Mouse (Mus musculus): ENCODE data around the gene Srd5a3. TPM values are rescaled to one million over a fixed set of nuclear protein-coding genes. Genes with fewer than 3 reads are reported as not detected.

Srd5a3 gene
- polyA plus RNA-seq, 1 experiment = 17.7 TPM

DNA sequence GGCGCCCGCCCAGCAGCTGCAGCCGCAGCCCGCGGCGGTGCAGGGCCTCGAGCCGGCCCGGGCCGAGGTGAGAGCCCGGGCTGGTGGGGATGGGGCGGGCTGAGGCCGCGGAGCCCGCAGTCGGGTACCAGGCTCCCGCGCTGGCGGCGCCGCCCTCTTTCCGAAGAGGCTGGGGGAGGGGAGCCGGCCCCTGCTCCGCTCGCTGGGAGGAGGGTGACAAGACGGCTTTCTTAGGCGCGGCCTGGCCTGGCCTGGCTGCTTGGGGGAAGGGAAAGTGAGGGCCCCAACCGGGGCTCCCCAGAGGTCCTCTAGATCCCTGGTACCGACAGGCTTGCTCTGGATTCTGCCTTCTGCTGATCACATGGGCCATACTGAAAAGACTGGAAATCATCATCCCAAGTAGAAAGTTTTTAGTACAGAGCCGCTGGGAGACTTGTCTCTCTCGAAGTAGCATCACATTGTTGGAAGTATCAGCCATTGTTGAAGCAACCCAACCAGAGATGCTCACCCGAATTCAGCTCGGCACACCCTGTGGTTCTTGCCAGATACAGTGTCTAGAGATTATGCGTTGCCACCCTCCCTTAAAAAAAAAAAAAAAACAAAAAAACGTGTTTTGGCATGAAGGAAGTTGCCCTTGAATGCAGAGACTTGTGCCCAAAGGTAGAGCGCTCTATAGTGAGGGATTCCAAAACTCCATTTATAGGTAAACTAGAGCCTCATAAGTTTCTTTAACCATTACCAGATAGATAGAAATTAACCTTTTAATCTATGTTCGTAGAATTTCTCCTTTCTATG lies 44.4 kb downstream of the Srd5a3 start:
- H3K9me3 ChIP-seq (replicated peaks; ENCODE audit: control insufficient read depth, insufficient read depth, low read length, poor library complexity, severe bottlenecking) = no peaks in the 10 kb centered on the region
- H3K9ac ChIP-seq (ENCODE audit: low read depth, poor library complexity, severe bottlenecking) = peak overlapping the region; percentile 93
- no peak for TF ChIP-seq POLR2A (IDR thresholded peaks at IDR 0.05; ENCODE audit: insufficient read depth, low read length)
- TF ChIP-seq CTCF (IDR thresholded peaks at IDR 0.05; ENCODE audit: low read depth, low read length) = no peak
- no peak for TF ChIP-seq EP300 (IDR thresholded peaks at IDR 0.05; ENCODE audit: insufficient read depth, low read depth, low read length)
- H3K36me3 ChIP-seq (ENCODE audit: control insufficient read depth, insufficient read depth, low read length, poor library complexity, severe bottlenecking) = peaks cover 3% of the 10 kb centered on the region; the same call in 1 of the 2 replicates
- H3K27ac ChIP-seq (ENCODE audit: insufficient read depth, low read length) = no peak overlapping the region
- peak overlapping the region; percentile 80 for H3K4me3 ChIP-seq (ENCODE audit: low read depth, low read length)
- H3K27me3 ChIP-seq (ENCODE audit: control insufficient read depth, insufficient read depth, low read length, poor library complexity, severe bottlenecking) = no peaks in the 10 kb centered on the region
- H3K4me1 ChIP-seq (ENCODE audit: control insufficient read depth, insufficient read depth, low read length) = no peaks in the 10 kb centered on the region

GRCm38 (mm10) chr5:76187885-76188284 lies 47.8 kb downstream of the Srd5a3 start:
- H3K4me3 ChIP-seq (ENCODE audit: low read depth, low read length) = no peak overlapping the region
- H3K4me1 ChIP-seq (ENCODE audit: control insufficient read depth, insufficient read depth, low read length) = no peaks in the 10 kb centered on the region
- no peak overlapping the region for H3K9ac ChIP-seq (ENCODE audit: low read depth, poor library complexity, severe bottlenecking)
- H3K27me3 ChIP-seq (ENCODE audit: control insufficient read depth, insufficient read depth, low read length, poor library complexity, severe bottlenecking) = no peaks in the 10 kb centered on the region
- no peak overlapping the region for H3K27ac ChIP-seq (ENCODE audit: insufficient read depth, low read length)
- TF ChIP-seq POLR2A (IDR thresholded peaks at IDR 0.05; ENCODE audit: insufficient read depth, low read length) (no peak), EP300 (IDR thresholded peaks at IDR 0.05; ENCODE audit: insufficient read depth, low read depth, low read length) (no peak), CTCF (IDR thresholded peaks at IDR 0.05; ENCODE audit: low read depth, low read length) (no peak)
- H3K9me3 ChIP-seq (replicated peaks; ENCODE audit: control insufficient read depth, insufficient read depth, low read length, poor library complexity, severe bottlenecking) = no peaks in the 10 kb centered on the region
- peaks cover 12% of the 10 kb centered on the region for H3K36me3 ChIP-seq (ENCODE audit: control insufficient read depth, insufficient read depth, low read length, poor library complexity, severe bottlenecking)

GRCm38 (mm10) chr5:76190609-76191008 lies 50.5 kb downstream of the Srd5a3 start:
- Histone ChIP-seq H3K36me3 (ENCODE audit: control insufficient read depth, insufficient read depth, low read length, poor library complexity, severe bottlenecking) (peaks cover 17% of the 10 kb centered on the region), H3K27me3 (ENCODE audit: control insufficient read depth, insufficient read depth, low read length, poor library complexity, severe bottlenecking) (no peaks in the 10 kb centered on the region)
- TF ChIP-seq EP300 (IDR thresholded peaks at IDR 0.05; ENCODE audit: insufficient read depth, low read depth, low read length) (no peak), POLR2A (IDR thresholded peaks at IDR 0.05; ENCODE audit: insufficient read depth, low read length) (no peak), CTCF (IDR thresholded peaks at IDR 0.05; ENCODE audit: low read depth, low read length) (no peak)

GRCm38 (mm10) chr5:76193075-76193474 lies 53.0 kb downstream of the Srd5a3 start:
- H3K9ac ChIP-seq (ENCODE audit: low read depth, poor library complexity, severe bottlenecking) = no peak overlapping the region
- TF ChIP-seq CTCF (IDR thresholded peaks at IDR 0.05; ENCODE audit: low read depth, low read length) = no peak
- TF ChIP-seq EP300 (IDR thresholded peaks at IDR 0.05; ENCODE audit: insufficient read depth, low read depth, low read length) = no peak
- TF ChIP-seq POLR2A (IDR thresholded peaks at IDR 0.05; ENCODE audit: insufficient read depth, low read length) = no peak
- no peak overlapping the region for H3K4me3 ChIP-seq (ENCODE audit: low read depth, low read length)
- H3K36me3 ChIP-seq (ENCODE audit: control insufficient read depth, insufficient read depth, low read length, poor library complexity, severe bottlenecking) = peaks cover 14% of the 10 kb centered on the region
- no peaks in the 10 kb centered on the region for H3K9me3 ChIP-seq (replicated peaks; ENCODE audit: control insufficient read depth, insufficient read depth, low read length, poor library complexity, severe bottlenecking)
- H3K27me3 ChIP-seq (ENCODE audit: control insufficient read depth, insufficient read depth, low read length, poor library complexity, severe bottlenecking) = no peaks in the 10 kb centered on the region
- H3K4me1 ChIP-seq (ENCODE audit: control insufficient read depth, insufficient read depth, low read length) = peaks cover 4% of the 10 kb centered on the region
- H3K27ac ChIP-seq (ENCODE audit: insufficient read depth, low read length) = no peak overlapping the region

More at GRCm38 (mm10) chr5:76190609-76191008, 50.5 kb downstream of the Srd5a3 start:
- Histone ChIP-seq H3K4me3 (ENCODE audit: low read depth, low read length) (no peak overlapping the region), H3K9ac (ENCODE audit: low read depth, poor library complexity, severe bottlenecking) (no peak overlapping the region), H3K27ac (ENCODE audit: insufficient read depth, low read length) (no peak overlapping the region), H3K9me3 (replicated peaks; ENCODE audit: control insufficient read depth, insufficient read depth, low read length, poor library complexity, severe bottlenecking) (no peaks in the 10 kb centered on the region), H3K4me1 (ENCODE audit: control insufficient read depth, insufficient read depth, low read length) (peaks cover 4% of the 10 kb centered on the region)

DNA sequence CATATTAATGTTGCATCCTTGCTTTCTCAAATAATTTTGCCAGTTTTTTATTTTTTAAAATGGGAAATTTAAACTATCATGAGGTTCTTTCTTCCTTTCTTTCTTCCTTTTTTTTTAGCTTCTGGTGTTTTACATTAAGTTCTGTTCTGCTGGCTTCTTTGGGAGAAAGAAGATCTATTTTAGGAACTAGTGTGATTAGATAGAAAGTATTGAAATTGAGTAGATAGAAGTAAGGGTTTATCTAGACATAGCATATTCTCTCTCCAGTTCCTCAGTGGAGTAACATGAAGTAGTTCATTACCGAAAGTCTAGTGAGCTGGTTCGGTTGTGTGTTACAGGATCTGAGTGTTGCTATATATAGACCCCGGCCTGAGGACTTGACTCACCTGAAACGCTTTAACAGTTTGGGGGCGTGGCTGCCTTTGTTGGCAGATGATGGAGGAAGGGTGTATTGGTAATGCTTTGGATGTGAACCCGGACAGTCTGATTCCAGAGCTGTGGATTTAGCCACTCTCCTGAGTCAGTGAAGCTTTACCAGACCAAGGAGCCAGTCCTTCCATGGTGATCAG lies 54.4 kb downstream of the Srd5a3 start:
- Histone ChIP-seq H3K4me1 (ENCODE audit: control insufficient read depth, insufficient read depth, low read length) (peaks cover 4% of the 10 kb centered on the region), H3K27ac (ENCODE audit: insufficient read depth, low read length) (no peak overlapping the region), H3K9me3 (replicated peaks; ENCODE audit: control insufficient read depth, insufficient read depth, low read length, poor library complexity, severe bottlenecking) (no peaks in the 10 kb centered on the region), H3K9ac (ENCODE audit: low read depth, poor library complexity, severe bottlenecking) (no peak overlapping the region), H3K27me3 (ENCODE audit: control insufficient read depth, insufficient read depth, low read length, poor library complexity, severe bottlenecking) (no peaks in the 10 kb centered on the region), H3K36me3 (ENCODE audit: control insufficient read depth, insufficient read depth, low read length, poor library complexity, severe bottlenecking) (peaks cover 14% of the 10 kb centered on the region), H3K4me3 (ENCODE audit: low read depth, low read length) (no peak overlapping the region)
- no peak for TF ChIP-seq CTCF (IDR thresholded peaks at IDR 0.05; ENCODE audit: low read depth, low read length)
- no peak for TF ChIP-seq EP300 (IDR thresholded peaks at IDR 0.05; ENCODE audit: insufficient read depth, low read depth, low read length)
- no peak for TF ChIP-seq POLR2A (IDR thresholded peaks at IDR 0.05; ENCODE audit: insufficient read depth, low read length)

DNA sequence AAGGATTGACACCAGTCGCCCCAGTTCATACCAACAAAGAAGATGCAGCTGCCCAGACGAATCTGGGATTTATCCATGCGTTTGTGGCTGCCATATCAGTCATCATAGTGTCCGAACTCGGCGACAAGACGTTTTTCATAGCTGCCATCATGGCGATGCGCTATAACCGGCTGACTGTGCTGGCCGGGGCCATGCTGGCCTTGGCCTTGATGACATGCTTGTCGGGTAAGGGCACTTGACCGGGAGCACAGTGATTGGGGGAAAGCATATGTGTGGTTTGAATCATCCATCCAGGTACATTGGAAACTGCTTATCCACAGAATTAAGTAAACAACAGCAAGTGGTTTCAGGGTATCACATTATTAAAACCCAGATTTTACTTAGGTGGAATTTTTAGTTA lies 59.3 kb downstream of the Srd5a3 start:
- Histone ChIP-seq H3K27me3 (ENCODE audit: control insufficient read depth, insufficient read depth, low read length, poor library complexity, severe bottlenecking) (no peaks in the 10 kb centered on the region), H3K27ac (ENCODE audit: insufficient read depth, low read length) (no peak overlapping the region), H3K4me1 (ENCODE audit: control insufficient read depth, insufficient read depth, low read length) (peaks cover 3% of the 10 kb centered on the region), H3K4me3 (ENCODE audit: low read depth, low read length) (no peak overlapping the region), H3K9ac (ENCODE audit: low read depth, poor library complexity, severe bottlenecking) (no peak overlapping the region), H3K9me3 (replicated peaks; ENCODE audit: control insufficient read depth, insufficient read depth, low read length, poor library complexity, severe bottlenecking) (no peaks in the 10 kb centered on the region), H3K36me3 (ENCODE audit: control insufficient read depth, insufficient read depth, low read length, poor library complexity, severe bottlenecking) (peaks cover 22% of the 10 kb centered on the region)
- no peak for TF ChIP-seq EP300 (IDR thresholded peaks at IDR 0.05; ENCODE audit: insufficient read depth, low read depth, low read length)
- TF ChIP-seq POLR2A (IDR thresholded peaks at IDR 0.05; ENCODE audit: insufficient read depth, low read length) = no peak
